Mouse (Mus musculus): ENCODE data around the gene Ofcc1. TPM values are rescaled to one million over a fixed set of nuclear protein-coding genes. Genes with fewer than 3 reads are reported as not detected.

Ofcc1 gene
- polyA plus RNA-seq, 1 experiment from 2014 or later: 0.27 TPM

DNA sequence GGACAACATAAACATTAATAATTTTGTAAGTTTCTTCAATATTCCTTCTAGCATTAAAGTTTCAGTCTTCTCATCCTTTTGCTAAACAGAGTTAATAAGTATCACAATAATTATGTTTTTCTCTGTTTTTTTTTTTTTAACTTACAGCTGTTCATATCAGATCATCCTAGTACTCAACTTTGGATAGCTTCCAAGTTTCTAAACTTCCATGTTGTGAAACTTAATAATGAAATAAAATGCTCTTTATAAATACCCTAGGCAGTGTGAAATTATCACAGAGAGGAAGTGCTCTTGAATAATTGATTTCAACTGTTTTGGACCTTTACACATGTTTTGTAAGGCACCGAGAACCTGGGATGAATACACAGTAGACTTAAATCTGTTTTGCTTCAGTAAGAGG is 291.2 kb downstream of the Ofcc1 start:
- WGBS: 62% methylated on average over 1 of the region's 1 CpGs
- ATAC-seq (ENCODE audit: insufficient number of reproducible peaks, insufficient read depth, low FRiP score, low TSS enrichment, low read depth): no peak
- H3K9me3 ChIP-seq: no peaks in the 10 kb centered on the region

DNA sequence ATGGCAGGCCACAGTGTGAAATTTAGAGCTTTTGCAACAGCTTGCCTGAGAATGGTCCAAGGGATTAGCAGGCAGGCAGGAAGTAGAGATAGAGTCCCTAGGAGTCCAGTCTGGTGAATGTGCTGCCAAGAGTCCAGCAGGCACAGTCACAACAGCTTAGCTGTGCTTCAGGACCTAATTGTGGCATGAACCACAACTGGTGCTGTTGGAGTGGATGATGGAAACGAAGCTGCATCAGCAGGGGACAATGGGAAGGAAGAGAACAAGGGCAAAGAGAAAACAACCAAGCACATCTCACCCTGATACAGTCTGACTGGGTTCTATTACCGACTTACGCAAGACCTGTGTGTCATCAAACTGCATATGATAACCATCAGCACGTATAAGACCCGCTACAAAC is 300.0 kb downstream of the Ofcc1 start:
- H3K4me2 ChIP-seq: no peak overlapping the region
- ATAC-seq (ENCODE audit: insufficient number of reproducible peaks, insufficient read depth, low FRiP score, low TSS enrichment, low read depth): no peak
- H3K9me3 ChIP-seq: no peaks in the 10 kb centered on the region
- 86% methylated on average over 5 of the region's 5 CpGs for WGBS
- no peaks in the 10 kb centered on the region for H3K27me3 ChIP-seq
- H3K27ac ChIP-seq: no peak overlapping the region
- H3K9ac ChIP-seq: no peak overlapping the region
- no peak overlapping the region for H3K4me3 ChIP-seq
- no peaks in the 10 kb centered on the region for H3K36me3 ChIP-seq
- no peaks in the 10 kb centered on the region for H3K4me1 ChIP-seq

More for the DNA sequence above, 291.2 kb downstream of the Ofcc1 start:
- Histone ChIP-seq H3K4me2 (no peak overlapping the region), H3K4me3 (no peak overlapping the region), H3K36me3 (no peaks in the 10 kb centered on the region), H3K4me1 (no peaks in the 10 kb centered on the region), H3K27me3 (no peaks in the 10 kb centered on the region), H3K9ac (no peak overlapping the region), H3K27ac (no peak overlapping the region)

DNA sequence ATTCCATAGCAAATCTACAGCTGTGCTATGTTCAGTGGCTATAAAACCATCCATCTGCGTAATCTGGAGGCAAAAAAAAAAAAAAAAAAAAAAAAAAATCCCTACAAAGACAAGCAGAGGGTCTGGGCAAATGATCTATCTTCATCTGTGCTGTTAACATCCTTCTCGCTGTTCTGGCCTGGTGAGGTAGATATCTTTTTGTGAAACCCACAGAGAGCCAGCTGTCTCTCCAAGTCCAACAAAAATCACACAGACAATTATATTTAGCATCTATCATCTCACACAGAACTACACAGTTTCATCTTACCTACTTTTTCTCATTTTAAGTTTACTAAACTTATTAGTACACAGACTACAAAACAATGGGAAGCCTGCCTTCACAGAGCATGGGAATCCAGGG is 323.4 kb downstream of the Ofcc1 start:
- Histone ChIP-seq H3K36me3 (no peaks in the 10 kb centered on the region), H3K4me3 (no peak overlapping the region), H3K9ac (no peak overlapping the region), H3K4me1 (no peaks in the 10 kb centered on the region), H3K27ac (no peak overlapping the region), H3K27me3 (no peaks in the 10 kb centered on the region), H3K9me3 (peaks cover 6% of the 10 kb centered on the region; the same call in 1 of the 2 replicates), H3K4me2 (no peak overlapping the region)
- 97% methylated on average over 2 of the region's 2 CpGs for WGBS
- no peak for ATAC-seq (ENCODE audit: insufficient number of reproducible peaks, insufficient read depth, low FRiP score, low TSS enrichment, low read depth)

DNA sequence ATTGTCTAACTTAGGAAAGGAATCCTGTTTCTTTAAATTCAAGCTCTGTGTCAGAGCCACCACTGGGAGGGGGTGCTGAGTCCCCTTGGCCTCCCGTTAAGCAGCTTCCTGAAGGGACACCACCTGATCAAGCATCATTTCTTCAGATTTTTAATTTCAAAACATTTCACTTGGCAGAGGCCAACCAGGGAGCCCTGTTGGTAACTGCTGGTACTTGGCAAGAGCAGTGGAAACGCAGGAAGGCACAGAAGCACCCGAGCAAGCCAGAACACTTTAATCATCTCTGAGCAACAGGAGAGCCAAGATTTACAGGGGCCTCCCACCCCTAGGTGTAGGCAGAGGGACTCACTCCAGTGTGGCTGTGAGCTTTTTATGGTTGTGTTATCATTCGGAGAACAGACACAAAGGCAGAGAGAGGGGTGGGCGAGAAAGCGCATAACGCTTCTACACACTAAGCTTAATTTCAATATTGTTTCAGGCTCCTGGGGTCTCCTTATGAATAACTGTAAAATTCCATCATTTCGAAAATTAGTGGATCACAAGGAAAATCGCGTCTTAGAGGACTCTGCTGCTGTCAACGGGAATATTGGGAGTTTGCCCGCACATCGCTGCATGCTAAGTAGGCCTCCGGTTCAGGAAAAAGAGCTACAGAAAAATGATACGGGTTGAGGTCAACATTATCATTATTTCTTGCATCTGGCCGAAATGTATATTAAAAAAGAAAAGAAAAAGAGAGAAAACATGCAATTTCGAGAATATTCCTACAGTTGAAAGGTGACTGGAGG is 324.1 kb downstream of the Ofcc1 start:
- Histone ChIP-seq H3K27me3 (no peaks in the 10 kb centered on the region), H3K27ac (no peak overlapping the region), H3K9me3 (peaks cover 6% of the 10 kb centered on the region; the same call in 1 of the 2 replicates), H3K4me1 (no peaks in the 10 kb centered on the region), H3K4me3 (no peak overlapping the region), H3K36me3 (no peaks in the 10 kb centered on the region), H3K9ac (no peak overlapping the region), H3K4me2 (no peak overlapping the region)
- ATAC-seq (ENCODE audit: insufficient number of reproducible peaks, insufficient read depth, low FRiP score, low TSS enrichment, low read depth): no peak
- 85% methylated on average over 17 of the region's 17 CpGs for WGBS

DNA sequence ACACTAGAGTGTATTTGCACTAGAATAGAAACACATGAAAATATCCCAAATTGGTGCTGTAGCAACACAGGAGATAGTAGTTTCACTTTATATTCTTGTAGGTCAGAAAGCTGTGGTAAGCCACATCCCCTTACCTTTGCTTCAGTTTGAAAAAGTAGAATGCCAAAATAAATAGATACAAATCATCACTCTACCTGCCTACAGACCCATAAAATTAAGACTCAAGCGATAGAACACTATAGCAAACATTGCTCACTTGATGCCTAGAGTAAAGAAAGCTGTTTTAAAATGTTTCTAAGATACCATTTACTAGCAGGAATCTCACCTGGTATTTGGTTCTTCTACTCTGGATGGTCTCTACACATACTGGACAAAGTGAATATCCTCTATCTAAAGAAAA is 331.8 kb downstream of the Ofcc1 start:
- Histone ChIP-seq H3K4me3 (no peak overlapping the region), H3K27me3 (no peaks in the 10 kb centered on the region), H3K4me1 (no peaks in the 10 kb centered on the region), H3K9ac (no peak overlapping the region), H3K27ac (no peak overlapping the region), H3K9me3 (no peaks in the 10 kb centered on the region), H3K4me2 (no peak overlapping the region), H3K36me3 (no peaks in the 10 kb centered on the region)
- no peak for ATAC-seq (ENCODE audit: insufficient number of reproducible peaks, insufficient read depth, low FRiP score, low TSS enrichment, low read depth)
- 98% methylated on average over 1 of the region's 1 CpGs for WGBS

DNA sequence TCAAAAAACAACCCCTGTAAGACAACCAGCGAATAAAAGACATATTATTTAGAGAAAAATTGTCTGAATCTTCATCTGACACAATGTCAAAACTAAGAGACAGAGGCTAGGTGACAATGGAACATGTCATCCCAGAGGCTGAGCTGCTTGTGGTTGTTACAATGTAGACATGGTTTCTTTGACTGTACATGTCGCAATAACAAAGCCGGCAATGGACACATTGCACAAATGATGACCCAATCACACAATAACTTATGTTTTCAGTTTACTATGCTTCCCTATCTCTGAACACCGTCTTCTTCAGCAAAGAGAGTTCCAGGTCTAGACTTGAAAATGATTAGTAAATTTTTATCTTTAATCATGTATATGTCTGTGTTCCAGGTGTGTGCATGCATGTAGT is 332.4 kb downstream of the Ofcc1 start:
- H3K9me3 ChIP-seq: no peaks in the 10 kb centered on the region
- ATAC-seq (ENCODE audit: insufficient number of reproducible peaks, insufficient read depth, low FRiP score, low TSS enrichment, low read depth): no peak
- no peaks in the 10 kb centered on the region for H3K4me1 ChIP-seq
- no peak overlapping the region for H3K4me2 ChIP-seq
- no peak overlapping the region for H3K4me3 ChIP-seq
- no peaks in the 10 kb centered on the region for H3K27me3 ChIP-seq
- H3K36me3 ChIP-seq: no peaks in the 10 kb centered on the region
- no peak overlapping the region for H3K27ac ChIP-seq
- H3K9ac ChIP-seq: no peak overlapping the region
- 88% methylated on average over 4 of the region's 4 CpGs for WGBS

DNA sequence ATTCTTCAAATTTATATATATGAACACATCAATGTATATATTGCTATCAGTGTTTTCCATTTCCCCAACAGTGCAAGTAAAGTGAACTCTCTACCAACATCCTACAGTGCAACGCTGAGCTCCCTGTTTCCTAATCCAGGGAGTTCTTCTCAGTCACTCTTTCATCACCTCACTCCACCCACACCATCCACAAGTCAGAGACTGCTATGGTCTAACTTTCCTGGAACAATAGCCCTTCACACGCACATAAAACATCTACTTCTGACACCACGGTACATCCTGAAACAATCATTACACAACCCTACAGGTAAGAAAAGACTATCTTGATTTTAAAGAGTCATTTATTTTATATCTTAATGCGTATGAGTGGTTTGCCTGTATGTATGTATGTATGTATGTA is 335.4 kb downstream of the Ofcc1 start:
- Histone ChIP-seq H3K27ac (no peak overlapping the region), H3K27me3 (no peaks in the 10 kb centered on the region), H3K4me1 (no peaks in the 10 kb centered on the region), H3K9me3 (no peaks in the 10 kb centered on the region), H3K36me3 (no peaks in the 10 kb centered on the region), H3K9ac (no peak overlapping the region), H3K4me3 (no peak overlapping the region), H3K4me2 (no peak overlapping the region)
- WGBS: 95% methylated on average over 4 of the region's 4 CpGs
- ATAC-seq (ENCODE audit: insufficient number of reproducible peaks, insufficient read depth, low FRiP score, low TSS enrichment, low read depth): no peak

DNA sequence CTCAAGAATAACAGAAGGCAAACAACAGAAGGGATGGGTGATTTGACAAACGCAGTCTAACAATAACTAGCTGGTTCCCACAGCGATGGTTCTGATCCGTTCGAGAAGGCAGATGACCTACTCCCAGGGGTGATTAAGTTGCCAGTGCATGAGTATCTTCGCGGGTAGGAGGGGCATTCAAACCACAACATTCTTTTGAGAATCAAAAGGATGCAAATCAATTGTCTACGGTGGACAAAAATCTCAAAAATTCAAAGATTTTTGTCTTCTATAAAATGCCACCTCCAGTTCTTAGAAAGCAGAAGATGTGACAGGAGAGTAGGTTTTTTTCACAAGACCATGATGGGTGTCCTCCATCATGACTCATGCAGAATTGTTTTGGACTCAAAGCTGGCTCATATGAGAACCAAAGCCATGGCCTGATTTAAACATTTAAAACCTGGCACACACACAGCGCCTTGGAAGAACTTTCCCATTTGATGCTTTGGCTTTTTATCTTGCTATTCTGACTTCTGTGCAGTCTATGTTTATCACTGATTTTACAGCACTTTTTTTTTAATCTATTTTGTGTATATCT is 338.0 kb downstream of the Ofcc1 start:
- Histone ChIP-seq H3K4me3 (no peak overlapping the region), H3K9ac (no peak overlapping the region), H3K27me3 (no peaks in the 10 kb centered on the region), H3K4me1 (no peaks in the 10 kb centered on the region), H3K27ac (no peak overlapping the region), H3K36me3 (no peaks in the 10 kb centered on the region), H3K4me2 (no peak overlapping the region), H3K9me3 (no peaks in the 10 kb centered on the region)
- ATAC-seq (ENCODE audit: insufficient number of reproducible peaks, insufficient read depth, low FRiP score, low TSS enrichment, low read depth): no peak
- WGBS: 73% methylated on average over 8 of the region's 8 CpGs

DNA sequence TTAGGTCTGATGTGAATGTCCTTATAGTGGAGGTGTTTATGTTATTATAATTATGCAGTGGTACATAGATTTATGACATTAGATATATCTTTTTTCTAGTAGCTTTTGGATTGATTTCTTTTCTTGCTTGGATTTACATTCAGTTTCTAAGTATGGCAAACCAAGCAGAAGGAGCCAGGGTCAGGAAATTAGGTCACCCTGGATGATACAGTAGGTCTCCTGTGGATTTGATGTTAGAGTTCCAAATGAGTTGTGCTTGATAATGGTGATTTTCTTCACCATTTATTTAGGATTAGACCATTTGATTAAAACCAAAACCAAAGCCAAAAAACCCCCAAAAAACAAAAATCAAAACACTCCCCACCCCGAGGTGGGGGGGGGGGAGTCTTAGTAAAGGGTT is 338.6 kb downstream of the Ofcc1 start:
- ATAC-seq (ENCODE audit: insufficient number of reproducible peaks, insufficient read depth, low FRiP score, low TSS enrichment, low read depth): no peak
- H3K27me3 ChIP-seq: no peaks in the 10 kb centered on the region
- WGBS: 78% methylated on average over 1 of the region's 1 CpGs
- no peak overlapping the region for H3K9ac ChIP-seq
- no peak overlapping the region for H3K4me2 ChIP-seq
- H3K27ac ChIP-seq: no peak overlapping the region
- no peaks in the 10 kb centered on the region for H3K9me3 ChIP-seq
- H3K36me3 ChIP-seq: no peaks in the 10 kb centered on the region
- no peaks in the 10 kb centered on the region for H3K4me1 ChIP-seq
- no peak overlapping the region for H3K4me3 ChIP-seq

DNA sequence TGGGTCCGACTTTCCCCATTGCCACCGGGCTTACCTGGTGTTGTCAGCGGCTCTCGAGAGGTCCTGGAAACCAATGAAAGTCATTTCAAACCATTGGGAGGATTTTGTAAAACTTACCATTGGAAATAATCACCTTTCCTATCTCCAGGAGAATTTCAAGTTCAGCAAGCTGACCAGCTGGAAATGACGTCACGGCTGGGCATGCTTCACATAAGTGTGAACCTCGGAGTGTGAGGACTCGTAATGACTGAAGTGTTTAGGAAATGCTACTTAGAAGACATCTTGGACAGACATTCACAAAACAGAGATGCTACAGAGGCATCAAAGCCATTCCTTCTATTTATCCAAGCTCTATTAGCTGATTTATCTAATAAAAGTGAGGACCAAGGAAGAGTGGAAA is 361.0 kb downstream of the Ofcc1 start:
- H3K9me3 ChIP-seq: no peaks in the 10 kb centered on the region
- peaks cover under 1% of the 10 kb centered on the region; the same call in 1 of the 2 replicates for H3K27me3 ChIP-seq
- ATAC-seq (ENCODE audit: insufficient number of reproducible peaks, insufficient read depth, low FRiP score, low TSS enrichment, low read depth): no peak
- no peak overlapping the region for H3K9ac ChIP-seq
- H3K4me3 ChIP-seq: no peak overlapping the region
- 88% methylated on average over 8 of the region's 8 CpGs for WGBS
- no peak overlapping the region for H3K4me2 ChIP-seq
- H3K27ac ChIP-seq: no peak overlapping the region
- no peaks in the 10 kb centered on the region for H3K36me3 ChIP-seq
- peaks cover 4% of the 10 kb centered on the region; the same call in 1 of the 2 replicates for H3K4me1 ChIP-seq

DNA sequence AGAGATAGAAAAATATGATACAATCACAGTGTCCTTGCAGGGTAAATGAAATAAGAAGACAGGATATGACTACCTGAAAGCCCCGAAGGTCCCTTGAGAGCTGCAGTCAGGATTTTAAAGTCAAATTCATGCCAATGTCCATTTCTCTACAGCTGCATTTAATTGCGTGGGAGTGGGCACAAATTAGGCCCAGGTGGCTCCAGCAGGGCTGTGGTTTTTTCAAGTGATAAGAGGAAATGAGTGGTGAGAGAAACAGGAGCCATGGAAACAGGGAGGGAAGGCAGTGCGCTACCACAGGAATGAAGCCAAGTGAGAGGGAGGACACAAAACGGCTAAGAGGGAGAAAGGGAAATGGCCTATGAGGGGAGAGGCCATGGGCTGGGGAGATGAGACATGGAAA is 363.3 kb downstream of the Ofcc1 start:
- WGBS: 19% methylated on average over 4 of the region's 4 CpGs
- no peak overlapping the region for H3K27ac ChIP-seq

More for the DNA sequence above, 363.3 kb downstream of the Ofcc1 start:
- ATAC-seq (ENCODE audit: insufficient number of reproducible peaks, insufficient read depth, low FRiP score, low TSS enrichment, low read depth): no peak
- no peak overlapping the region for H3K9ac ChIP-seq
- no peaks in the 10 kb centered on the region for H3K9me3 ChIP-seq
- peaks cover 15% of the 10 kb centered on the region for H3K27me3 ChIP-seq
- no peaks in the 10 kb centered on the region for H3K36me3 ChIP-seq
- H3K4me1 ChIP-seq: peaks cover 4% of the 10 kb centered on the region; the same call in 1 of the 2 replicates
- no peak overlapping the region for H3K4me3 ChIP-seq
- H3K4me2 ChIP-seq: no peak overlapping the region
